In genomic region chr14:80055725-80056124, GRCm38 (mm10) we compare ENCODE assay signal across 23 mouse cellular contexts.
DNase-seq lines count a peak whose midpoint lies in the region.
"Had no signal": no experiment of that assay in that cellular context is flagged by ENCODE, and none has a peak within 500 bp of the region (broad histone marks: within the 10 kb centered on the region; RNA-seq: fewer than 3 reads in every experiment).

No protein-coding gene starts in this region.

- intact Hi-C loops in heart, postnatal 36 days (cut with DNase I), result no loop called here

- H3K4me3 ChIP-seq in heart, embryonic 10.5 days, result no peak overlapping the region
- H3K4me3 ChIP-seq: embryonic facial prominence, embryonic 13.5 days; embryonic facial prominence, embryonic 15.5 days; erythroblast, embryonic 14.5 days; forebrain, embryonic 10.5 days; forebrain, embryonic 12.5 days had no signal

- H3K9me3 ChIP-seq in heart, embryonic 10.5 days, result no peaks in the 10 kb centered on the region
- H3K9me3 ChIP-seq: embryonic facial prominence, embryonic 13.5 days; embryonic facial prominence, embryonic 15.5 days; forebrain, embryonic 10.5 days; forebrain, embryonic 12.5 days had no signal

- peak; percentile 13 for DNase-seq in heart, embryonic 10.5 days (ENCODE audit: low spot score)
- DNase-seq in heart, postnatal 36 days, result no peak
- DNase-seq in R1 (ENCODE audit: low read depth, low spot score), result peak; percentile 30
- no peak for DNase-seq in Muller cell, postnatal 12 days (ENCODE audit: inconsistent ontology term)
- DNase-seq in layer of hippocampus, adult 8-10 months (ENCODE audit: low spot score in 2 of 2), result no peak
- DNase-seq: adrenal gland, adult 2 months; adrenal gland, postnatal 10 days; adrenal gland, postnatal 25 days; B cell, adult 2 months; cerebellum, adult 11 months; cerebellum, adult 18-20 months; cerebellum, adult 8-10 months; cerebellum, adult 9-11 months; cerebellum, postnatal 14 days; cerebellum, postnatal 36 days; embryo, embryonic 11 days had no signal

- WGBS in heart, embryonic 10.5 days, result 77% methylated on average over 3 of the region's 3 CpGs

- H3K4me1 ChIP-seq in heart, embryonic 10.5 days, result no peaks in the 10 kb centered on the region
- H3K4me1 ChIP-seq: embryonic facial prominence, embryonic 13.5 days; embryonic facial prominence, embryonic 15.5 days; forebrain, embryonic 12.5 days had no signal

- H3K27me3 ChIP-seq in heart, embryonic 10.5 days (ENCODE audit: insufficient read depth, poor library complexity, severe bottlenecking), result no peaks in the 10 kb centered on the region
- H3K27me3 ChIP-seq: CH12.LX; embryonic facial prominence, embryonic 13.5 days; embryonic facial prominence, embryonic 15.5 days; forebrain, embryonic 12.5 days had no signal

- H3K27ac ChIP-seq in heart, embryonic 10.5 days, result no peak overlapping the region
- H3K27ac ChIP-seq: embryonic facial prominence, embryonic 13.5 days; embryonic facial prominence, embryonic 15.5 days; forebrain, embryonic 10.5 days; forebrain, embryonic 12.5 days had no signal

- no peaks in the 10 kb centered on the region for H3K36me3 ChIP-seq in heart, embryonic 10.5 days
- H3K36me3 ChIP-seq: embryonic facial prominence, embryonic 13.5 days; embryonic facial prominence, embryonic 15.5 days; forebrain, embryonic 10.5 days; forebrain, embryonic 12.5 days; G1E had no signal

Comparison
In these comparisons a context has a peak if more than half of its experiments do, and no peak if none do; other contexts are left out.
1. DNase-seq: peak in heart, embryonic 10.5 days (single experiment) and R1 (single experiment); none in heart, postnatal 36 days (0 of 2), Muller cell, postnatal 12 days (single experiment) and layer of hippocampus, adult 8-10 months (0 of 2).